Mouse (Mus musculus) layer of hippocampus, adult 18-20 months (tissue): Measurements from ENCODE around the gene Mphosph9. TPM values are rescaled to one million over a fixed set of nuclear protein-coding genes. Genes with fewer than 3 reads are reported as not detected.
A peak's percentile ranks its signal among the peaks of the same experiment; 100 is the strongest.

Source experiments
- DNase-seq, 2 experiments: peaks; one replicate each; pipeline ENCODE4 v3.0.0; 2022; ENCODE audit warnings: low spot score in 2 of 2
- total RNA-seq, 2 experiments: library from RNA; stranded (reverse); gene quantifications; 2 replicates each; pipeline ENCODE4 v1.2.3; 2021

Mphosph9 gene
- total RNA-seq, 2 experiments from 2014 or later: 16.6 to 18.6 TPM

GRCm38 (mm10) chr5:124216403-124216802 is 111.4 kb downstream of the Mphosph9 start:
- DNase-seq: no peak

GRCm38 (mm10) chr5:124215647-124216046 is 112.1 kb downstream of the Mphosph9 start:
- DNase-seq: no peak

DNA sequence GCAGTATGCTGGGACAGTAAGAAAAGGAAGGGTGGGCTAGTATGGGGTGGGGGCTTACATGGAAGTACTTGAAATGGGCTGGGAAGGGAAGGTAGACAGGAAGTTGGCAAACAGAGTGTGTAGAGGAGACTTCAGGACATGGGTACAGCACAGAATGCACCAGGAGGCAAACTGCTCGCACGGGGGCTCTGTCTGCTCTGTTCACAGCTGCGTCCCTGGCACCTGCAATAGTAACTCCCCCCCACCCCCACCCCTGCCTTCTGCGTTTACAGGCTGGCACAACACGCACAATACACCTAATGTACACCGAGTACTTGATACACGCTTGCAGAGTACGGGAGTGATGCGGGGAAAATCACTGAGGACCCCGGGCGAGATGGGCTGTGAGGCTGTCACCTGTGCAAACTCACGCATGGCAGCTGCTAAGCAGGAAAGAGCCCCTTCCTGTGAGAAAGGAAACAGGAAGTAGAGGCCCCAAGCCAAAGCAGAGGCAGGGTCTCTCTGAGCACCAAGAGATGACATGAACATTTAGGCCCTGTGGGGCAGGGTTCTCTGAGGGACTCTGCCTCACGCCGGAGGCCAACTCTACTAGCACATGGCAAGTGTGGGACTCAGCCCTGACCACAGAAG is 113.1 kb downstream of the Mphosph9 start:
- DNase-seq: no peak

GRCm38 (mm10) chr5:124213588-124214469 is 113.9 kb downstream of the Mphosph9 start:
- DNase-seq: no peak

DNA sequence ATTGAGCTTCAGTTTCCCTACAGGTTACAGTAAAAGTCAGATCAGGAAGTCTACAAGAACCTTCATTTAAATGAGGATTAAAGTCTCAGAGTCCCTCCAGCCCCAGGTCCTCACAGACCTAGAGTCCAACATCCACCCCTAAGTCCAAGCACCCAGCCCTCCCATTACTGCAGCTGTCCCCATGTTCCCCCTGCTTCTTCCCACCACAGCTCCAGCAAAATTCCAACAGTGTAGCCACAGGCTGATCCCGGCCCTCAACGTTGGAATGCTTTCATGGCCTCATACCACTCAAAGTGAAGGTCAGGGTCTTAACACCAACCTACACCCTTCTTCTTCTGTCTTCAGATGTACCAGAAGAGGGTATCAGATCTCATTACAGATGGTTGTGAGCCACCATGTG is 116.1 kb downstream of the Mphosph9 start:
- no peak for DNase-seq

DNA sequence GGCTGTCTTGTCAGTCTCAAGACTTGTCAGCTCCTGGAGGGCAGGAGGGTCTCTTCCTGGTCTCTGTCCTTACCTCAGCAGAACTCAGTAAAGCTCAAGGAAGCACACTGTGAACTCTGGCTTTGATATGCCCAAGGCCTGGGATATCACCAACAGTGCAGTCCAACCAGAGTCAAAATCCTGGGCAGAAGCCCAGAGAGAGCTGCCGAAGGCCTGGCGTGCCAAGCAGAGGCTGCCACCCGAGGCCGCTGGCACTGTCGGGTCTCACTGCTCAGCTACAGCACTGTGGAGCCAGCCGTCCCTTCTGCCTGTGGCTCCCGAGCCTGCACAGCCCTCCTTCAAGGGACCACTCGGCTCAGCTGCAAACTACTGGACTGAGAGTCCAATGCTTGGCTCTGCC is 116.5 kb downstream of the Mphosph9 start:
- peak in 1 of 2 experiments; percentile 51 for DNase-seq

DNA sequence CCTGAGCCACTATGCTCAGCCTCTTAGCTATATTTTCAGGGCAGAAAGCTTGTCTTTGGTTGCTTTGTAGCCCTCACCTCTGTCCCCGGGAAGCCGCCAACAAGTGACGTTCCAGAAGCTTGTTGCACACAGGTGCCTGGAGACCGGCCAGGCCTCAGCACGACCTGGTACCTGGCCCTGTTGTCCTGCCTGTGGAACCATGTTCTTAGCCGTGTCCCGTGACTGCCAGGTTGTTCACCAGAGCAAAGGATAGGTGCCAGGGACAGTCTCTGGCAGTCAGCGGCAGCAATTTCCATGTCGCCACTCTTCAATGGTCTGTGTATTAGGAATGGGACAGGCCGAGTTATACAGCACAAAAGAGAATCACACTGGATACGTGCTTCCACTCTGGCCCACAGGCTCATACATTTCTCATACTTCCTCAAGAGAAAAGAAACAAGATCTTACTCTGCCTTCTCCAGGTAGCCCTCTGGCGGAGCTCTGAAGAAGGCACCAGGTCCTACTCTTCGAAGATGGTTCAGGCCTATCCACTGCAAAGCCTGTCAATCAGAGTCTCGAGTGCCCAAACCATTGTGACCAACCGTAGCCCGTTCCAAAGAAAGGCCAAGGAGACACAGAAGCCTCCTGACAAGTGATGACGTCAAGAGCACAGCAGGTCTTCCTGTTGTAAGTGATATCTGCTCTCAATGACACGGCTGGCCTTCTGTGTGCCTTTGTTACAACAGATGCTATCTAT is 117.3 kb downstream of the Mphosph9 start:
- no peak for DNase-seq

- DNase-seq: no peak
These were observed 117.9 kb downstream of the Mphosph9 start for GRCm38 (mm10) chr5:124209850-124210249.

- peak in 1 of 2 experiments; percentile 58 for DNase-seq
These were observed 119.7 kb downstream of the Mphosph9 start for GRCm38 (mm10) chr5:124208030-124208429.

DNA sequence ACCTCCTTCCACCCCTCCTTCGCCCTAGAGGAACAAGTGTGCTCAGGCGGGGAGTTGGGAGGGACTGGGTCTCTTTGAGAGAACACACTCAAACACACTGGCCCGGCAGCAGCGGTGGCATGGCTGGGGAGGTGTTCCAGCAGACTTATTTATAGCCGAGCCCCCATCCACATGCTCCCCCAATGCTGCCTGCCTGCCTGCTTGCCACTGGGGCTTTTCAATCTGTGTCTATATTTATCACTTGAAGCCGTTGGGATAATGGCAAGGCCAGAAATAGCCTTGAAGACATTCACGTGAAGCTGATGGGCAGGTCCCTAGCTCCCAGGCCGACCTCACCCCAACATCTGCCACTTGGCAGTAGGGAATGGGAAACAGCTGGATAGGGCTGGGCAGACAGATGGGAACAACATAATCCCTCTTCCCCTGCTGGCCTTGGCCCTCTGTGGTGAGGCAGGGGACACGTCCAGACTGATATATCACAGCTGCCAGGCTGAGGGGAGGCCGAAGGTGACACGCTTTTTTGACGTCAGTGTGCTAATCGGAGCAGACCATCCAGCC is 121.2 kb downstream of the Mphosph9 start:
- DNase-seq: no peak

GRCm38 (mm10) chr5:124205809-124206380 is 121.9 kb downstream of the Mphosph9 start:
- DNase-seq: no peak

DNA sequence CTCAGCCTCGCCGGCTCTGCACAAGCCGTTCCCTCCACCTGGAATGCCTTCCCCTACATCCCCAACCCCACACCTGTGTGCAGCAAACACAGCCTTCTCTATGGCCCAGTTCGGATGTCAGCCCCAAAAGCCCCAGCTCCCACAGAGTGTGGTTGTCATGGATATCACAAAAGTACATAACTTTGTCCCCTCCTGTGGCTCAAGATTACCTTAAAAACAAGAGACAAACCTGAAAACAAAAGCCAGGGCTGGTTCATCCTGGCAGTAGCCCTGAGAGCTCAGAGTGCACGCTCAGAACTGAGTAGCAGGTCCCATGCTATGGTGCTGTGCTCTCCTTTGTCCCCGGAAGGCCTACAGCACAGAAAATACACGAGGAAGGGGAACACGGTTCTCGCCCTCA is 122.6 kb downstream of the Mphosph9 start:
- DNase-seq: no peak

DNA sequence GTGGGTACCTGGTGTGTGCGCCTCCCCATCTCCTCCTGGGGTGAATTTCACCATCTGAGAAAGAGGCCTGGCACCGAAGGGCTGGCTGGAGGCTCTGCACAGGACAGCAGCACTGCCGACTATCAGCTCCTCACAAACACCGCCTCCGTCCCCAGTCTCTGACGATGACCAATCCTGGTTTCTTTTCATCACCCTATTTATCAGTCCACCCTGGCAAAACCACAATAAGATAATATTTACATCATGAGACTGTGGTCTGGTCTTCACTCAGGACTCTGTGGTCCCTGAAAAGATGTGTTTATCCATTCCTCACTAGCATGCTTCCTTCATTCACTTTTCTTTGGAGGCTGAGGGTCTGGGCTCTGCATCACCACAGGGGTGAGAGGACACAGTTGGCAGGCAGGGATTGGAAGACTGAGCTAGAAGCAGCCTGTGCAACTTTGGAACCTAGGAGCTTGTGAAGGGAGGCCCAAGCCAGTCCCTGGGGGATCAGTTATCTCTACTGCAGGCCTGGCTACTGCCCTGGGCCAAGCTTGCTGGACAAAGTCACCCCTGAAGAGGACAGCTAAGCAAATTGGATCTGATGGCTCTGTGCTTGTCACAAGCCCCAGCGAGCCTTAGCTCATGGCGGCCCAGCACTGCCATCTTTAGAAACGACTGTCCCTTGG is 123.5 kb downstream of the Mphosph9 start:
- DNase-seq: no peak

DNA sequence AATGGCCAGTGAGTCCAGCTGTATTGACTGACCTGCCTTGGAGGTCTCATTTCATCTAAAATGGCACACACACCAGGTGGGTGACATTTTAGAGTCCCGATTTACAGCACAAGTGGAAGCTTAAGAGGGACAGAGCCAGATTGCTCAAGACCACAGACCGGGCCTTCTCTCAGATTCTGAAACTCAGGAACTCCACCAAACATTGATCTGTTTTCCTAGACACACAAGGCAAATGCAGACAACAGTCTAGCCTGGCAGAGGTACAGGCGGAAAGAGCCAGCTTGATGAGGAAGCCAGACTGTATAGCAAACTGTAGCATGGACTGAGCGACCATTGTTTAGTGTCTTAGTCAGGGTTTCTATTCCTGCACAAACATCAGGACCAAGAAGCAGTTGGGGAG is 124.5 kb downstream of the Mphosph9 start:
- no peak for DNase-seq

DNA sequence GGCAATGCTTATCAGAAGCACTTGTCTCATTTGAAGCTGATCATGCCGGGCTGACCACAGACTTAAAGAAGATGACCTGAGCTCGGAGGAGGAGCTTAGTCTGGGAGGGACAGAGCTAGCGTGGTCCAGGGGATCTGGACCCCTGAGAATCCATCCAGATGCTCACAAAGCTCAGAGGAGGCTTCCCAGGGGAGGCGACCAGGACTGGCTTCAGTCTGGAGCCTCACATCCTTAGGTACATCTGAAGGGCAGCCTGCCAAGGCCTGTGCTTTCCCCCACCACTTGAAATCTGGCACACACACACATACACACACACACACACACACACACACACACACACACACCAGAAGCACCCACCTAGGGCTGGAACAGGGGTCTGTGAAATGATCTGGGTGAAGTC is 125.7 kb downstream of the Mphosph9 start:
- DNase-seq: no peak

DNA sequence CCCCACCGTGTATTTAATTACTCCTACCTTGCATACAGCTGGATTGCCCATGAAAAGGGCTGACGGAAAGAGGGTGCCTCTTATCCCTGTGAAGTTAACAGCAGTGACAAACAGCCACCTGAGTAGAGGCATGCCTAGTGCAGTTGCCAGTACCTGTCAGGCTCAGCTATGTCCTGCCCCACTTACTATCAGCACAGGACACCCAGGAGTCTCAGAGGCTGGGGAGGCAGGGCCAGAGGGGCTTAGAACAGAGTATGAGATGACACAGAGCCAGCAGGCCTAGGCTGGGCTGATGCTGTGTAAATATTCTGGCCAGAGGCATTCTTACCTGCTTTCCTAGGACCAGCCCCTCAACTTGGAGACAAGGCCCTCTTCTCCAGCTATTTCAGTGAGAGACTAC is 126.2 kb downstream of the Mphosph9 start:
- no peak for DNase-seq
